Mouse (Mus musculus) gastrocnemius, postnatal 14 days (tissue): ENCODE measurements at regions not wholly inside any gene's neighbourhood (a gene's known extent, or its start where the extent isn't known, plus 50 kb on each side); places are given as distances from the start of the nearest gene placed in this dataset.

Experiments
- DNase-seq: peaks from one replicate; pipeline ENCODE4 v3.0.0; 2021; ENCODE audit warnings: mixed read lengths
- intact Hi-C: fragments of 180-260 bp; cut with DNase I; formaldehyde crosslinking; loops from one replicate; pipeline ENCODE4 v1.15.1; 2025; ENCODE audit warnings: low total_unique reads

DNA sequence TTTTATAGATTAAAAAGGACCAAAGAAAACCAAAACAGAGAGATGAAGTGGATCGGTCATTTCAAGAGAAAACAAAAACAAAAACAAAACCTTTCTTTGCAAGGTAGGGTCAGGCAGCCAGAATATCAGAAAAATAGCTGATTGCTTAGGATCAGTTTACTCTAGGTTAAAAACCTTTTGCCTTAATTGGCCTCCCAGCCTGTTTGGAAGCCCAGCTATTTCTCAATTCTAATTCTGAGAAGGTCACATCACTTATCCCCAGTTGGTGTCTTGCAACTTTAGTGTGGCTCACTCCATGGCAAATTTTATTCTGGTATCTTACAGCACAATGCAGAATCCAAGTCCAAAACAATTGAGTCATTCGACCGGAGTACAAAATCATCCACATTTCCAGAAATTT lies 70.0 kb downstream of the 1190002N15Rik start:
- intact Hi-C loops: no loop called here
- no peak for DNase-seq

DNA sequence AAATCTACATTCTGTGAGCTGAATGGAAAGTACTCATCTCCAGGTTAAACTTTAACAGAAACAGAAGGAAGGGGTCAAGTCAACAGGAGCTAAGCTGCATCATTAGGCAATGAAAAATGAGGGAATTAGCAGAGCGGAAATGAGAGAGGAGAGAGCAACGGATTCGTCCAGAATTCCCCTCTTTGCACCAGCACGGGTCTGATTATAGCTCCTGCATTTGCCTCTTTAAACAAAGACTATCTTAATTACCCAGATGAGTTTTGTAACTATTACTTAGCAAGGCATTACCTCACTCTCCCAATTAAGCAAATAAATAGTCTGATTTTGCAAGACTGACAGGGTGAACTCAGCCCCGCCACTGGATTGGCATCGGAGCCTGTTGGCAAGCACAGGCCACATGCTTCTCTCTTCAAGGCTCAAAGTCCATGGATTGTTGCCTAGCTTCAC lies 81.8 kb downstream of the 1190002N15Rik start:
- DNase-seq: peak; percentile 24
- intact Hi-C loops: no loop called here

DNA sequence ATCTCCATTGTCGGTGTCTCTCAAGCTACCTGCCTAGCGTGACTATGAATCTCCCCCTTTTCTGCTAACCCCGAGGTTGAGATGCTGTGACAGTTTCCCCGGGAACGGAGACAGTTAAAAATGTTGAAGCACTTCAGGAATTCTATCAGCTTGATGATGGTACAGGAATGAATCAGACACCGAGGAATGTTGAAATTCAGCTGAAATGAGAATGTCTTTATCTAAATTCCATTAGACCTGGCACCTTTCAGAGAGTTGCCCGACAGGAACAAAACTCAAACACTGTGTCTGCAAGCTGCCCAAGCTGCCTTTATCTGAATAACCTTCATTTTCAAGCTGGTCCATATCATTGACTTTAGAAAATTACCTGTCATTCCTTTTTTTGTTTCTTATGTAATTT lies 82.4 kb downstream of the 1190002N15Rik start:
- intact Hi-C loops: no loop called here
- DNase-seq: no peak

- DNase-seq: no peak
- intact Hi-C loops: no loop called here
Measured at GRCm38 (mm10) chr9:94449911-94450310, 88.0 kb downstream of the 1190002N15Rik start.

- intact Hi-C loops: no loop called here
- DNase-seq: no peak
Measured at GRCm38 (mm10) chr9:94446182-94446763, 91.6 kb downstream of the 1190002N15Rik start.

DNA sequence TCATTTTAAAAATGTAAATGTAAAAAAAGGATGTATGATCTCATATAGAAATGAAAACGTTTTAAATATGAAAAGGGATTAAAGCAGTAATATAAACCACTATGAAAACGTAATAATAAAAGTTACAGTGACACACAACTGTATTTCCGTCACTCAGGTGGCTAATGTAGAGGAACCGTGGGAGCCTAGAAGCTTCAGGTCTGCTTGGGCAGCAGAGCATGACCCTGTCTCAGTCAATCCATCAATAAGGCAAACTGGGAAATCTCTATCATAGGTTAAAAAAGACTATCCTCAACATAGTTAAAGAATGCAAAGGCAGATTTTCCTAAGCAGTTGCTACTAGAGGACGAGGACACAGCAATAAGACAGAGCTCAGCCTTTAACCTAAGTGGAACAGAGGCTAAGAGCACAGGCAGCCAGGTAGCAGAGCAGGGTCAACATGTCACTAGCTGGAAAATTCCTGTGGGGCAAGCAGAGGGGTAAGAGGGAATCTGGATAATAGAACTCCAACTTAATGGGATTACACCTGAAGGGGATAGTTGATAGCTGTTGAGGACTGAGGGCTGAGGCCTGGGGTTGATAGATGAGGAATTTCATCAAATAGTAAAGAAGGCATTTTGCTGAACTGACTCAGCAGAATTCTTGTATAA lies 93.6 kb downstream of the 1190002N15Rik start:
- intact Hi-C loops: no loop called here
- DNase-seq: no peak

GRCm38 (mm10) chr9:94441393-94441792 lies 96.5 kb downstream of the 1190002N15Rik start:
- intact Hi-C loops: no loop called here
- no peak for DNase-seq

DNA sequence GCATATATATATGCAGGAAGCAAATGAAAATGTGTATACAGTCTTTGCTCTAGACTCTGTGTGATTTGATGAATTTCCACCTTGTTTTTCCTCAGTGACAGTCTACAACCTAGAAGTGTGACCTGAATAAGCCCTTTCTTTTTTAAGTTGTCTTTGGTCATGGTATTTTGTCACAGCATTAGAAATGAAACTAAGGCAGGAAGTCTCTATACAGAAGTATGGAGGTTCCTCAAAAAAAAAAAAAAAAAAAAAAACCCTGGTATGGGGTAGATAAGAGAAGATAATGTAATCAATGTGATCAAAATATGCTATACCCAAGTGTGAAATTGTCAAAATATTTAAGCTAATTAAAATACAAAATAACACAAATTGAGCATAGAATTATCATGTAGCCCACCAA lies 104.4 kb downstream of the 1190002N15Rik start:
- intact Hi-C loops: no loop called here

DNA sequence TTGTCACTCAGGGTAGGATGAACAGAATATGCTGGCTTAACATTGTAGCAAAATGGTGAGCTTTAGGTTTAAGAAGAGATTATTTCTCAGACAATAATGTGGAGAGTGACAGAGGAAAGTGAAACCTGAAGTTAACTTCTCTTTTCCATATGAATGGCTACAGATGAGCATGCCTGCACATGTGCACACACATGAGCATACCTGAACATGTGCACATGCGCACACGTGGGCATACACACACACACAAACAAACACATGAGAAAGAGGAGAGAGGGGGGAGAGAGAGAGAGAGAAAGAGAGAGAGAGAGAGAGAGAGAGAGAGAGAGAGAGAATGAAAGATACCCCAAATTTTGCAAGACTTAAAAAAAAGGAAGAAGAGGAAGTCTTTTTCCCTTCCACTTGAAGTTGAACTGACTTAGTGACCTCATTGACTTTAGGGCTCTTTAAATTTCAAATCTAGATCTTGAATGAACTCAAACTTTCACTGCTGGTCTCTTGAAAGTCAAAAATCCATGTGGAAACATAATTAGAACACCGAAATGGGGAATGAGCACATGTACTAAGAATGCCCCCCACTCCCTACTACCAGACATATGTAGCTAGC lies 105.6 kb downstream of the 1190002N15Rik start:
- no peak for DNase-seq
- intact Hi-C loops: no loop called here

More for the DNA sequence above, 104.4 kb downstream of the 1190002N15Rik start:
- DNase-seq: no peak

GRCm38 (mm10) chr9:94431540-94431939 lies 106.3 kb downstream of the 1190002N15Rik start:
- intact Hi-C loops: no loop called here

DNA sequence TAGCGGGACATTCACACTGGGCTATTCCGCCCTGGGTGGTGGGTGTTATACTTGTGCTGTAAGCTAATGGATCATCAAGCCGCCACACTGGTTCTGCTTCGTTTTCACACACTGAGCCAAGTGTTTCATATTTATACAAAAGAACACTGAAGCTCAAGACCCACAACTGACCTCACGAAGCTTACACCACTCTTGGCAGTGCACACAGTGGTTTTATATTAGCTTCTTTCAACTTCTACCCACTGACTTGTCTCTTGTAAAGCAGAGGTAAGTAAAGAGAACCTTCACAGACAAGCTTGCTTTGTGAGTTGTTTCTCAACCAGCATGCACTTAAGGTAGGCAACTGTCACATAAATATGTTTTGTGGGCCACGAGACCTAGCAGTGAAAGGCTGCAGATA lies 106.9 kb downstream of the 1190002N15Rik start:
- no peak for DNase-seq

More at GRCm38 (mm10) chr9:94431540-94431939, 106.3 kb downstream of the 1190002N15Rik start:
- no peak for DNase-seq

GRCm38 (mm10) chr9:94426740-94427139 lies 111.1 kb downstream of the 1190002N15Rik start:
- DNase-seq: no peak
- intact Hi-C loops: loop anchor here (10.0 kb wide), 1 partner anchor 108 kb away; the partner anchor contains the start of gene 1190002N15Rik

More for the DNA sequence above, 106.9 kb downstream of the 1190002N15Rik start:
- intact Hi-C loops: no loop called here

DNA sequence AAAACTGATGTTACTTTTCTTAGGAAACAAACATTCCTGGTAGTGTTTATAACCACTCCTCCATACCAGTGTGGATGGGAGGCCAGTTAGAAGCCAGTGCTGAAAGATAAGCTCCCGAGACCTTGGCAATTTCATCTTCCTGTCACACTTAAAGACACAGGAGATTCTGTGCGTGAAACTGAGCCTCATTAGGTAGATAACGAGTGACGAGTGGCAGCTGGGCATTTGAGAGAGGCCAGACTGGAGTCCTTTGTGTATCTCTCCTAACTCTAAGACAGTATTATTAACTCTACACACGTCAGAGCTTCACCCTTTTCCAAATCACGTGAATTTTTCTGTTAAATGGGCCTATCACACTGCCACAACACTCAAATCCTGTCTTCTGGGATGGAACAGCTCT lies 112.1 kb downstream of the 1190002N15Rik start:
- no peak for DNase-seq
- intact Hi-C loops: loop anchor here (10.0 kb wide), 1 partner anchor 109 kb away; the partner anchor contains the start of gene 1190002N15Rik

- no peak for DNase-seq
- intact Hi-C loops: loop anchor here (10.0 kb wide), 1 partner anchor 110 kb away; the partner anchor contains the start of gene 1190002N15Rik
Measured at GRCm38 (mm10) chr9:94424438-94425135, 113.3 kb downstream of the 1190002N15Rik start.

DNA sequence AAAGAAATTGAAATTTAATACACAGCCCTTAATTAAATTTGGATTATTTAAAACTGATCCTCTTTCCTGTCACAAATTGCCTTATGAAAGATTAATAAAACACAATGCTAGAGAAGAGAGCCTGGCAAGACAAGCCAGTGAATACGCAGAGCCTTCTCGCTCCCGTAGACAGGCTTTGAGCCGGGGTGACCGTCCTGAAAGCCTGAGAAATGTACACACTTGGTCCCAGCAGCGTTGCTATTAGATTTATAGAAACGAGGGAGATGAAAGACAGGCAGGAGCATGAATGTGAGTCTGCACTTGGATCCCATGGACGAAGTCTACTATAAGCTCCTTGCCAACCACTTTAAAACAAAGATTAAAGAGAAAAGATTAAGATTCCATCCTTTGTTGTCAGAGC lies 127.3 kb downstream of the 1190002N15Rik start:
- intact Hi-C loops: no loop called here
- DNase-seq: no peak

GRCm38 (mm10) chr9:94410042-94410441 lies 127.8 kb downstream of the 1190002N15Rik start:
- no peak for DNase-seq

GRCm38 (mm10) chr9:94408635-94409323 lies 129.1 kb downstream of the 1190002N15Rik start:
- intact Hi-C loops: no loop called here
- no peak for DNase-seq

More at GRCm38 (mm10) chr9:94410042-94410441, 127.8 kb downstream of the 1190002N15Rik start:
- intact Hi-C loops: no loop called here

- intact Hi-C loops: no loop called here
- no peak for DNase-seq
Measured at GRCm38 (mm10) chr9:94407671-94408070, 130.2 kb downstream of the 1190002N15Rik start.

DNA sequence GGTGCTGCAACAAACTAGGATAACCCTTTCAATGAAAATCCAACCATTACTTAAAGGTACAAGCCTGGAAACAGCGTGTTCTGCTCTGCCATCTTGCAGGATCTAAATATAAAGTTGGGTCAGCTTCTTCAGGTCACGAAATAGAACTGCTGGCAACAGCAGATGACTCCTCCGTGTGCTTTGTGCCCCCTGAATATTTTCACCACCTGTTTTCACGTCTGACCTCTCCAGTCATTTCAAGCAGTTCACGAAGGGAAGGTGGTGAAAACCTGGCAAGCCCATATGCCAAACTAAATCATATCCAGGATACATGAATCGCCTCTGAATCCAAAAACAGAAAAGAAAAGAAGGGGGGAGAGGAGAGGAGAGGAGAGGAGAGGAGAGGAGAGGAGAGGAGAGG lies 133.3 kb downstream of the 1190002N15Rik start:
- no peak for DNase-seq
- intact Hi-C loops: no loop called here
